Mouse (Mus musculus) liver, embryonic 15.5 days (tissue): ENCODE measurements around the gene Morc3. TPM values are rescaled to one million over a fixed set of nuclear protein-coding genes. Genes with fewer than 3 reads are reported as not detected.

Experiments used
- ATAC-seq: fragments of 200-750 bp; cut with Nextera tagmentation; 2 replicates; pipeline ENCODE4 v1.8.0; 2017; ENCODE audit warnings: moderate number of reproducible peaks, mild to moderate bottlenecking, moderate library complexity; ENCODE audit not compliant: insufficient read depth
- H3K27ac ChIP-seq: fragments of 300-500 bp; sonication (generic); replicated peaks from 2 replicates; pipeline ENCODE4 v1.5.1; 2015; ENCODE audit warnings: mild to moderate bottlenecking, inconsistent platforms
- H3K27me3 ChIP-seq: fragments of 300-500 bp; sonication (generic); 2 replicates; pipeline ENCODE4 v1.6.1; 2015; ENCODE audit warnings: mild to moderate bottlenecking, inconsistent platforms
- H3K36me3 ChIP-seq: fragments of 300-500 bp; sonication (generic); replicated peaks from 2 replicates; pipeline ENCODE4 v1.6.1; 2015; ENCODE audit warnings: moderate library complexity, mild to moderate bottlenecking, inconsistent platforms
- H3K4me1 ChIP-seq: fragments of 300-500 bp; sonication (generic); replicated peaks from 2 replicates; pipeline ENCODE4 v1.6.1; 2015; ENCODE audit warnings: inconsistent platforms
- H3K4me2 ChIP-seq: fragments of 300-500 bp; sonication (generic); 2 replicates; pipeline ENCODE4 v1.6.1; 2015; ENCODE audit warnings: moderate library complexity, mild to moderate bottlenecking, inconsistent platforms
- H3K4me3 ChIP-seq: fragments of 300-500 bp; sonication (generic); replicated peaks from 2 replicates; pipeline ENCODE4 v1.5.1; 2015; ENCODE audit warnings: mild to moderate bottlenecking, inconsistent platforms
- H3K9ac ChIP-seq: fragments of 300-500 bp; sonication (generic); 2 replicates; pipeline ENCODE4 v1.6.1; 2015; ENCODE audit warnings: moderate library complexity, mild to moderate bottlenecking, inconsistent platforms
- H3K9me3 ChIP-seq: fragments of 300-500 bp; sonication (generic); replicated peaks from 2 replicates; pipeline ENCODE4 v1.6.1; 2016; ENCODE audit warnings: inconsistent platforms
- WGBS: fragments of 180-500 bp; shearing (Covaris S2); methylation state at CpG from one replicate; pipeline ENCODE4 v1.1.7; 2015; ENCODE audit warnings: mixed read lengths; ENCODE audit not compliant: insufficient replicate concordance; 5-methylcytosine and 5-hydroxymethylcytosine counted together
- polyA plus RNA-seq: library from polyadenylated mRNA; unstranded; fragments of >200 nt; fragmentation: Nextera tagmentation; extraction: Ambion mirVana; gene quantifications from 2 replicates; pipeline ENCODE4 v1.2.1, GENCODE M21; 2015

Gene Morc3
- polyA plus RNA-seq, 1 experiment from 2014 or later = 16.1 TPM

GRCm38 (mm10) chr16:93922835-93923389, 91.0 kb downstream of the Morc3 start:
- Histone ChIP-seq H3K36me3 (no peaks in the 10 kb centered on the region), H3K27me3 (no peaks in the 10 kb centered on the region), H3K4me1 (peaks cover 4% of the 10 kb centered on the region), H3K27ac (no peak overlapping the region), H3K9ac (no peak overlapping the region), H3K4me2 (no peak overlapping the region), H3K9me3 (no peaks in the 10 kb centered on the region), H3K4me3 (no peak overlapping the region)
- no peak for ATAC-seq
- WGBS = 55% methylated on average over 5 of the region's 5 CpGs

GRCm38 (mm10) chr16:93923788-93924187, 91.9 kb downstream of the Morc3 start:
- Histone ChIP-seq H3K4me3 (no peak overlapping the region), H3K4me1 (no peaks in the 10 kb centered on the region), H3K27ac (no peak overlapping the region), H3K4me2 (no peak overlapping the region), H3K9me3 (no peaks in the 10 kb centered on the region), H3K27me3 (no peaks in the 10 kb centered on the region), H3K9ac (no peak overlapping the region), H3K36me3 (no peaks in the 10 kb centered on the region)
- ATAC-seq = no peak
- WGBS = 62% methylated on average over 7 of the region's 7 CpGs

Other genes with a start within 250 kb of the Morc3 start
- 4.1 and 4.3 TPM in 2 replicates for gene Setd4, start 228.1 kb upstream of the Morc3 start, polyA plus RNA-seq
- gene Cbr1, start 226.3 kb upstream of the Morc3 start, polyA plus RNA-seq = 21.0 and 21.1 TPM in 2 replicates
- not detected in 2 replicates for gene Gm5678, start 204.0 kb upstream of the Morc3 start, polyA plus RNA-seq
- gene Cbr3, start 148.9 kb upstream of the Morc3 start, polyA plus RNA-seq = 0.38 and 0.48 TPM in 2 replicates
- 12.2 and 15.8 TPM in 2 replicates for gene Dop1b, start 120.2 kb upstream of the Morc3 start, polyA plus RNA-seq
- 40.1 and 40.3 TPM in 2 replicates for gene Chaf1b, start 51.8 kb downstream of the Morc3 start, polyA plus RNA-seq
- 2.2 and 3.9 TPM in 2 replicates for gene Cldn14, start 176.7 kb downstream of the Morc3 start, polyA plus RNA-seq